Mouse (Mus musculus): ENCODE data around the gene Fblim1. TPM values are rescaled to one million over a fixed set of nuclear protein-coding genes. Genes with fewer than 3 reads are reported as not detected.
A peak's percentile ranks its signal among the peaks of the same experiment; 100 is the strongest.
"Not testable (repeated sequence)": the region's sequence is repeated elsewhere in the genome, so short reads cannot be mapped to it uniquely, and the experiment has no call there.

The Fblim1 gene
- polyA plus RNA-seq, 1 experiment from 2014 or later, result 34.2 TPM

DNA sequence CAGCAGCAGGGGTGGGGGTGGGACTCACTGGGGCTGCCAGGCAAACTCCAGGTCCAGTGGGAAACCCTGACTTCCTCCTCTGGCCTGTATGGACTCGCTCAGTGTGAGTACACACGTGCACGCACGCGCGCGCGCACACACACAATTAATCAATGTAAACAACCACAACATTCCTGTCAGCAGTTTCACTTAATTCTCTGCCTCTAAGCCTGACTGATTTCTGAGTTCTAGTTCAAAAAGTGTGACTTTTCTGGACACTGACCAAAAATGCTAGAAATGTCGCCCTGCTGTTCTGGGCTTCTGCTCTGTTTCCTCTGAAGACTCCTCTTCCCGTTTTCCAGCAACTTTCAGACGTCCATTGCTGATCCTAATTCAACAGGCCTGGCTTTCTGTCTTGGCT is 43.6 kb downstream of the Fblim1 start:
- DNase-seq (no peak), ATAC-seq (ENCODE audit: low FRiP score, low TSS enrichment) (no peak)
- Histone ChIP-seq H3K9ac (replicated peaks; ENCODE audit: low read length) (no peak overlapping the region), H3K27me3 (ENCODE audit: control insufficient read depth, insufficient read depth, low read length) (no peaks in the 10 kb centered on the region), H3K9me3 (ENCODE audit: control insufficient read depth, low read length) (no peaks in the 10 kb centered on the region), H3K4me1 (ENCODE audit: control insufficient read depth, insufficient read depth, low read length) (peaks cover 13% of the 10 kb centered on the region), H3K4me2 (ENCODE audit: low read length) (no peak overlapping the region), H3K4me3 (replicated peaks; ENCODE audit: low read depth, low read length) (no peak overlapping the region), H3K36me3 (ENCODE audit: control insufficient read depth, insufficient read depth, low read length) (no peaks in the 10 kb centered on the region), H3K27ac (replicated peaks; ENCODE audit: low read depth, low read length) (no peak overlapping the region)
- 84% methylated on average over 11 of the region's 11 CpGs for WGBS

DNA sequence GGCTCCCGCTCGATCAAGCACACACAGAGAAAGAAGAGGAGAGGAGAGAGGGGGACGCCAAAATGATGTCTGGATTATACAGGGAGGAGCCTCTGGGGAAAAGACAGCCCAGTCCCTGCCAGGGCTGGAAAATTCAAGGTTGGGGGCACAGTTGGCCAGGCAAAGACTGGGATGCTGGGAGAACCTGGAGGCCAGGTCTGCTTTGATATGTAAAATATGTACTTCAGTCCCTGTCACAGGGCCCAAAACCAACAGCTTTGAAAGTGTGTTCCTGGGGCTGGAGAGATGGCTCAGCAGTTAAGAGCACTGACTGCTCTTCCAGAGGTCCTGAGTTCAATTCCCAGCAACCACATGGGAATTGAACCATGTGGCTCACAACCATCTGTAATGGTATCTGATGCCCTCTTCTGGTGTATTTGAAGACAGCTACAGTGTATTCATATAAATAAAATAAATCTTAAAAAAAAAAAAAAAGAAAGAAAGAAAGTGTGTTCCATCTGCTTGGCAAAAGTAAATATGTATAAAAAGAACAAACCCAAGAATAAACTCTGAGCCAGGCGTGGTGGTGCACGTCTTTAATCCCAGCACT is 44.5 kb downstream of the Fblim1 start:
- WGBS, result 66% methylated on average over 5 of the region's 5 CpGs
- not testable (repeated sequence) for H3K27me3 ChIP-seq (ENCODE audit: control insufficient read depth, insufficient read depth, low read length); H3K4me2 ChIP-seq (ENCODE audit: low read length)

DNA sequence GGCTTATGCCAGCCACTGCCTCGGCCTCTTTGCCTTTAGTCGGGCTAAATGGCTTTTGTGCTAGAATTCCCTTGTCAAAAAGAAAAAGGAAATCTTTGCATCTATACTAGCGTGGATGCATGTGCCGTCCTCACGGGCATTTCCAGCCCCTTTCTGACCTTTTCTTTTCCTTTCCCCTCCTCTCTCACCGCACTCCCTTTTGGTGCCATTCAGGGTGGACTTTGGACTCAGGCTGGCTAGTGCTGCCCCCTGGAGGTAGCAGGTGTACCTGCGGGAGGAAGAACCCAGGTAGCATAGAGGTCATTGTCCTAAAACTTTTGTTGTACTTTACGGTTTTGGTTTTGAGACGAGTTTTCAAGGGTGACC is 46.0 kb downstream of the Fblim1 start:
- Histone ChIP-seq H3K9ac (replicated peaks; ENCODE audit: low read length) (peak overlapping the region; percentile 59), H3K36me3 (ENCODE audit: control insufficient read depth, insufficient read depth, low read length) (no peaks in the 10 kb centered on the region), H3K9me3 (ENCODE audit: control insufficient read depth, low read length) (no peaks in the 10 kb centered on the region), H3K27ac (replicated peaks; ENCODE audit: low read depth, low read length) (peak overlapping the region; percentile 91), H3K27me3 (ENCODE audit: control insufficient read depth, insufficient read depth, low read length) (no peaks in the 10 kb centered on the region), H3K4me2 (ENCODE audit: low read length) (peak overlapping the region; percentile 84), H3K4me1 (ENCODE audit: control insufficient read depth, insufficient read depth, low read length) (peaks cover 13% of the 10 kb centered on the region), H3K4me3 (replicated peaks; ENCODE audit: low read depth, low read length) (peak overlapping the region; percentile 36)
- 1% methylated on average over 9 of the region's 9 CpGs for WGBS
- ATAC-seq (ENCODE audit: low FRiP score, low TSS enrichment) (peak; percentile 35), DNase-seq (peak; percentile 89)

More for the DNA sequence above, 44.5 kb downstream of the Fblim1 start:
- H3K27ac ChIP-seq (replicated peaks; ENCODE audit: low read depth, low read length); H3K9ac ChIP-seq (replicated peaks; ENCODE audit: low read length); DNase-seq; H3K36me3 ChIP-seq (ENCODE audit: control insufficient read depth, insufficient read depth, low read length); H3K9me3 ChIP-seq (ENCODE audit: control insufficient read depth, low read length); H3K4me3 ChIP-seq (replicated peaks; ENCODE audit: low read depth, low read length); ATAC-seq (ENCODE audit: low FRiP score, low TSS enrichment): not testable (repeated sequence)
- peaks cover 13% of the 10 kb centered on the region for H3K4me1 ChIP-seq (ENCODE audit: control insufficient read depth, insufficient read depth, low read length)

DNA sequence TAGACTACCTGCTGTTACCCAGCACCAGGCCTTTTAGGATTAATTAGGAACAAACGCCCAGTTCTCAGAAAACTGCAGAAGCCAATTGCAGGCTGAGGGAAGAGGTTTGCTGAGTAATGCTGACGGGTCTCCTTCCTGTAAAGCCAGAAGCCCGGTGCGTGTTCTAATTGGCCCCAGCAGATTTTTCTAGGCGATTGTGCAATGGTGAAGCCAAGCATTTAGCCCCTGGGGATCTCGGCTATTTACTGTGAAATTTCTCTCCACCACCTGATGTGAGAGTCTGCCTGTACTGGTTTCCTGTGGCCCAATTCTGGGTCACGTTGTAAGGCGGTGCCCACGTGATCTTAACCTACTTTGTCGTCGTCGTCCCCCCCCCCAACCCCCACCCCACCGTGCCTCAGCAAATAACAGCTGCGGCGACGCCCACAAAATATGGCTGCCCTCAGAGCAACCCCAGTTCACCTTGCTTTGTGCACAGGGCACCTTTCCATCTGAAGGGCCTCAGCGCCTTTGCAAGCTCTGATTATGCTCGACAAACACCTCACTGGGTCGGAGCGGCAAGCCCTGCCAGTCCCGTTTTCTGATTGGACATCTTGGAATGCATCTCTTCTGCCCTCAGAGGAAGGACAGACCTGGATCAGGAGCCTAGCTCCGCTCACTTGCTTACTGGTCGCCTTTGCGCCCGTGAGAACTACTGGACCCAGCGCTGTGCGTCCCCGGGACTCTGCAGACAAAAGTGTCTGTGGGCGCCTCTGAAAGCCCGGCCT is 46.6 kb downstream of the Fblim1 start:
- ATAC-seq (ENCODE audit: low FRiP score, low TSS enrichment) (peak; percentile 70), DNase-seq (peak; percentile 85)
- Histone ChIP-seq H3K36me3 (ENCODE audit: control insufficient read depth, insufficient read depth, low read length) (no peaks in the 10 kb centered on the region), H3K4me2 (ENCODE audit: low read length) (peak overlapping the region; percentile 84), H3K27ac (replicated peaks; ENCODE audit: low read depth, low read length) (peak overlapping the region; percentile 91), H3K27me3 (ENCODE audit: control insufficient read depth, insufficient read depth, low read length) (no peaks in the 10 kb centered on the region), H3K4me3 (replicated peaks; ENCODE audit: low read depth, low read length) (peak overlapping the region; percentile 36), H3K4me1 (ENCODE audit: control insufficient read depth, insufficient read depth, low read length) (peaks cover 13% of the 10 kb centered on the region), H3K9me3 (ENCODE audit: control insufficient read depth, low read length) (no peaks in the 10 kb centered on the region), H3K9ac (replicated peaks; ENCODE audit: low read length) (peak overlapping the region; percentile 59)
- WGBS, result 1% methylated on average over 30 of the region's 30 CpGs

DNA sequence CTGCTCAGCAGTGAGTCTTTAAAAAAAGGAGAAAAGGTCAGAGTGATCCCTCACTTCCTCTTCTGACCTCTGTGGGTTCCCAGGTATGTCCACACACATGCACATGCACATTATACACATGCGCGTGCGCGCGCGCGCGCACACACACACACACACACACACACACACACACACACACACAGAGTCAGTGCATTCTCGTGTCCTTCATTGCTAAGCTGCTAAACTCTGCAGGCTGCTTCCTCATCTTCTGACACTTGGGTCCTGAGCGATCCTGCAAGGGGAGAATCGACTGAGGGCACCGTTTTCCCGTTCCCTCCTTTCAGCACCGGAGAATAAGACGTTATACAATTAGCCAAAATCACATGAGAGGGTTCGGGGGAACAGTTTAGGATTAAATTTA is 47.2 kb downstream of the Fblim1 start:
- H3K4me3 ChIP-seq (replicated peaks; ENCODE audit: low read depth, low read length), result peak overlapping the region; percentile 36
- peaks cover 13% of the 10 kb centered on the region for H3K4me1 ChIP-seq (ENCODE audit: control insufficient read depth, insufficient read depth, low read length)
- H3K27ac ChIP-seq (replicated peaks; ENCODE audit: low read depth, low read length), result peak overlapping the region; percentile 91
- H3K4me2 ChIP-seq (ENCODE audit: low read length), result peak overlapping the region; percentile 84
- H3K9me3 ChIP-seq (ENCODE audit: control insufficient read depth, low read length), result no peaks in the 10 kb centered on the region
- ATAC-seq (ENCODE audit: low FRiP score, low TSS enrichment) (no peak), DNase-seq (peak; percentile 59)
- 9% methylated on average over 16 of the region's 16 CpGs for WGBS
- H3K36me3 ChIP-seq (ENCODE audit: control insufficient read depth, insufficient read depth, low read length), result no peaks in the 10 kb centered on the region
- H3K9ac ChIP-seq (replicated peaks; ENCODE audit: low read length), result peak overlapping the region; percentile 59
- H3K27me3 ChIP-seq (ENCODE audit: control insufficient read depth, insufficient read depth, low read length), result no peaks in the 10 kb centered on the region

DNA sequence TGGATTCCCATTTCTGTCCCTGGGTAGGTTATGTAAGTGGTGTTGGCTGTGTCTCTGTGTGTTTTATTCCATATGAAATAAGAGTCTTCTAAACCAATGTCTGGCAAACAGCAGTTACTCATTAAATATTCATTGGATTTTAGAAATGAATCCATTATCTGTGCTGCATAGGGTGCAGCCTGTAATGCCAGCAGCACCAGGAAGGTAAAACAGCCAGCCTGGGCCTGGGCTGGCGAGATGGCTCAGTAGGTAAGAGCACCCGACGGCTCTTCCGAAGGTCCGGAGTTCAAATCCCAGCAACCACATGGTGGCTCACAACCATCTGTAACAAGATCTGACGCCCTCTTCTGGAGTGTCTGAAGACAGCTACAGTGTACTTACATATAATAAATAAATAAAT is 49.7 kb downstream of the Fblim1 start:
- 64% methylated on average over 6 of the region's 6 CpGs for WGBS
- H3K4me3 ChIP-seq (replicated peaks; ENCODE audit: low read depth, low read length); H3K9ac ChIP-seq (replicated peaks; ENCODE audit: low read length); H3K4me2 ChIP-seq (ENCODE audit: low read length); H3K27me3 ChIP-seq (ENCODE audit: control insufficient read depth, insufficient read depth, low read length); H3K36me3 ChIP-seq (ENCODE audit: control insufficient read depth, insufficient read depth, low read length); H3K9me3 ChIP-seq (ENCODE audit: control insufficient read depth, low read length): not testable (repeated sequence)
- ATAC-seq (ENCODE audit: low FRiP score, low TSS enrichment) (peak; percentile 57; the same call in 1 of the 2 replicates), DNase-seq (peak; percentile 65)
- Histone ChIP-seq H3K4me1 (ENCODE audit: control insufficient read depth, insufficient read depth, low read length) (peaks cover 13% of the 10 kb centered on the region), H3K27ac (replicated peaks; ENCODE audit: low read depth, low read length) (peak overlapping the region; percentile 28; the same call in 1 of the 2 replicates)

DNA sequence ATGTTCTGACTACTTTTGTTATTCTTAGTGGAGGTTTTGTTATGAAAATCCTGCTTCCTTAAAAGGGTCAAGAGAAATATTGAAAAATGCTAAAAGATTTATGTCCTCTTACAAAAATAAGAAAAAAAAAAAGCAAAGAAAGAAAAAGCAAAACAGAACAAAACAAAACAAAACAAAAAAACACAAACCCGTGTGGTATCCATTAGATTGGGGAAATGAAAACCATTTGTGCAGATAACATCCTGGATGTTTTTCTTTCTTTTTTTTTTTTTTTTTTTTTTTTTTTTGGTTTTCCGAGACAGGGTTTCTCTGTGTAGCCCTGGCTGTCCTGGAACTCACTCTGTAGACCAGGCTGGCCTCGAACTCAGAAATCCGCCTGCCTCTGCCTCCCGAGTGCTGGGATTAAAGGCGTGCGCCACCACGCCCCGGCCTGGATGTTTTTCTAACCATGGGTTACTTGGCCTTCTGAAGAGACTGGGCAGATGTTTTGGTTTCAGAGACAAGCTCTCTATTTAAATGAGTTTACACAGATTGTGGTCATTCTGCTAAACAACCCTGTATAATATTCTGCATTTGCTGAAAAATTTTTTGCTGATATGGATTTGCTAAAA is 51.5 kb downstream of the Fblim1 start:
- WGBS, result 96% methylated on average over 7 of the region's 9 CpGs
- not testable (repeated sequence) for H3K9ac ChIP-seq (replicated peaks; ENCODE audit: low read length); H3K4me2 ChIP-seq (ENCODE audit: low read length); H3K9me3 ChIP-seq (ENCODE audit: control insufficient read depth, low read length); H3K27ac ChIP-seq (replicated peaks; ENCODE audit: low read depth, low read length); H3K4me3 ChIP-seq (replicated peaks; ENCODE audit: low read depth, low read length); H3K36me3 ChIP-seq (ENCODE audit: control insufficient read depth, insufficient read depth, low read length); H3K4me1 ChIP-seq (ENCODE audit: control insufficient read depth, insufficient read depth, low read length); DNase-seq; ATAC-seq (ENCODE audit: low FRiP score, low TSS enrichment); H3K27me3 ChIP-seq (ENCODE audit: control insufficient read depth, insufficient read depth, low read length)

DNA sequence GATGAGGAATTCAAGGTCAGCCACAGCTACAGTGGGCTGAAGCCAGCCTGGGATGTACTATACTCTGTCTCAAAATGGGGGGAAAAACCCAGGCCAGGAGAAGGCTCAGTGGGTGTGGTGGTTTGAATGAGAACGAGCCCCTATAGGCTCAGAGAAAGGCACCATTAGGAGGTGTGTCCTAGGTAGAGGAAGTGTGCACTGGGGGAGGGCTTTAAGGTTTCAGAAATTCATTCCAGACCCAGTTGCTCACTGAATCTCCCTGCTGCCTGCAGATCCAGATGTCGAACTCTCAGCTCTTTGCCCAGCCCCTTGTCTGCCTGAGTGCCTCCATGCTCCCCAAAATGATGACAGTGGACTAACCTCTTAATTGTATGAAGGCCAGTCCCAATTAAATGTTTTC is 53.4 kb downstream of the Fblim1 start:
- WGBS, result 59% methylated on average over 2 of the region's 2 CpGs
- H3K36me3 ChIP-seq (ENCODE audit: control insufficient read depth, insufficient read depth, low read length), result no peaks in the 10 kb centered on the region
- H3K4me2 ChIP-seq (ENCODE audit: low read length), result no peak overlapping the region
- H3K27me3 ChIP-seq (ENCODE audit: control insufficient read depth, insufficient read depth, low read length), result no peaks in the 10 kb centered on the region
- H3K4me3 ChIP-seq (replicated peaks; ENCODE audit: low read depth, low read length), result no peak overlapping the region
- DNase-seq (no peak), ATAC-seq (ENCODE audit: low FRiP score, low TSS enrichment) (no peak)
- H3K9ac ChIP-seq (replicated peaks; ENCODE audit: low read length), result no peak overlapping the region
- H3K27ac ChIP-seq (replicated peaks; ENCODE audit: low read depth, low read length), result no peak overlapping the region
- H3K4me1 ChIP-seq (ENCODE audit: control insufficient read depth, insufficient read depth, low read length), result peaks cover 15% of the 10 kb centered on the region
- H3K9me3 ChIP-seq (ENCODE audit: control insufficient read depth, low read length), result no peaks in the 10 kb centered on the region
